Mouse (Mus musculus) kidney, embryonic 14.5 days (tissue): ENCODE data around the gene Dus1l. TPM values are rescaled to one million over a fixed set of nuclear protein-coding genes. Genes with fewer than 3 reads are reported as not detected.

ENCODE experiments used
- ATAC-seq: fragments of 200-750 bp; cut with Nextera tagmentation; 2 replicates; pipeline ENCODE4 v1.8.0; 2017; ENCODE audit warnings: moderate number of reproducible peaks, mild to moderate bottlenecking, moderate TSS enrichment, moderate library complexity; ENCODE audit not compliant: low FRiP score, low TSS enrichment
- H3K27ac ChIP-seq: fragments of 300-500 bp; sonication (generic); 2 replicates; pipeline ENCODE4 v1.5.1; 2014; ENCODE audit warnings: low read depth, mild to moderate bottlenecking, low read length, moderate library complexity, mixed read lengths
- H3K27me3 ChIP-seq: fragments of 300-500 bp; sonication (generic); 2 replicates; pipeline ENCODE4 v1.6.1; 2014; ENCODE audit warnings: mild to moderate bottlenecking, low read length; ENCODE audit not compliant: control insufficient read depth, insufficient read depth
- H3K36me3 ChIP-seq: fragments of 300-500 bp; sonication (generic); 2 replicates; pipeline ENCODE4 v1.6.1; 2014; ENCODE audit warnings: low read length, mixed read lengths; ENCODE audit not compliant: control insufficient read depth, insufficient read depth
- H3K4me1 ChIP-seq: fragments of 300-500 bp; sonication (generic); 2 replicates; pipeline ENCODE4 v1.6.1; 2014; ENCODE audit warnings: low read length, mixed read lengths; ENCODE audit not compliant: control insufficient read depth, insufficient read depth
- H3K4me2 ChIP-seq: fragments of 300-500 bp; sonication (generic); replicated peaks from 2 replicates; pipeline ENCODE4 v1.6.1; 2014; ENCODE audit warnings: low read depth, mild to moderate bottlenecking, low read length
- H3K4me3 ChIP-seq: fragments of 300-500 bp; sonication (generic); 2 replicates; pipeline ENCODE4 v1.5.1; 2014; ENCODE audit warnings: mild to moderate bottlenecking, low read length
- H3K9ac ChIP-seq: fragments of 300-500 bp; sonication (generic); 2 replicates; pipeline ENCODE4 v1.6.1; 2014; ENCODE audit warnings: low read depth, mild to moderate bottlenecking, low read length, moderate library complexity
- H3K9me3 ChIP-seq: fragments of 300-500 bp; sonication (generic); 2 replicates; pipeline ENCODE4 v1.6.1; 2016; ENCODE audit warnings: low read length; ENCODE audit not compliant: control insufficient read depth
- WGBS: fragments of 180-500 bp; shearing (Covaris S2); extraction: QIAGEN DNeasy Blood & Tissue Kit; methylation state at CpG from one replicate; pipeline ENCODE4 v1.1.7; 2014; 5-methylcytosine and 5-hydroxymethylcytosine counted together
- polyA plus RNA-seq: library from polyadenylated mRNA; unstranded; fragments of >200 nt; fragmentation: Nextera tagmentation; extraction: Ambion mirVana; gene quantifications from 2 replicates; pipeline ENCODE4 v1.2.1, GENCODE M21; 2014

The Dus1l gene
- polyA plus RNA-seq, 1 experiment from 2014 or later, result 80.3 TPM

GRCm38 (mm10) chr11:120826016-120826953 lies 30.1 kb upstream of the Dus1l start:
- Histone ChIP-seq H3K4me3 (no peak overlapping the region), H3K9ac (peak overlapping the region; percentile 93; the same call in 1 of the 2 replicates), H3K9me3 (no peaks in the 10 kb centered on the region), H3K4me1 (peaks cover 14% of the 10 kb centered on the region), H3K27me3 (no peaks in the 10 kb centered on the region), H3K4me2 (no peak overlapping the region), H3K27ac (peak overlapping the region; percentile 98; the same call in 1 of the 2 replicates), H3K36me3 (peaks cover 7% of the 10 kb centered on the region)
- no peak for ATAC-seq
- WGBS, result 82% methylated on average over 8 of the region's 8 CpGs

DNA sequence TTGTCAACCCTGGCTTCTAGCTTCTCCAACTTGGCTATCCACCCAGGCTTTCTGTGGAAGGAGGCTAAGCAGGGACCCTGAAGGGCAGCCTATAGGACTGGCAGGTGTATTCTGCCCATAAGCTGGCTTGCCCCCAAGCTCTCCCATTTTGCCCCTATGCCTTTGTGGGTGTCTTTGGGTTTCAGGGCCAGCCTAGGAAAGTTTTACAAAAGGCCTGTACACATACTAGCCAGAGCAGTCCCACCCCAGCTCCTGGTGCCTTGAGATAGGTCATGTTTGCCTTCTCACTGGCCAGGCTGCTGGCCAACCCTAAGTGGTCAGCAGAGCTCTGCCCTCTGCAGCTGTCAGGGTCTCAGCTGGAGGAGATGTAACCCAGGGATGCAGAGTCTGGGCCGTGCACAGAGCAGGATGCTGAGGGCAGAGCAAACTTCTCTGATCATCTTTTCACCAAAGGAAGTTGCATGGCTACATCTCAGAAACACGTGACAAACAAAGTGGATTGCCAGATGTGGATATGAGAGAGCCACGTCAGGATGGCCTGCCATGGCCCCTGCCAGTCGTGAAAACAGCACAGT lies 29.2 kb upstream of the Dus1l start:
- no peaks in the 10 kb centered on the region for H3K27me3 ChIP-seq
- peaks cover 15% of the 10 kb centered on the region for H3K36me3 ChIP-seq
- WGBS, result 36% methylated on average over 4 of the region's 4 CpGs
- H3K9me3 ChIP-seq, result no peaks in the 10 kb centered on the region
- peak overlapping the region; percentile 98 for H3K27ac ChIP-seq
- H3K4me1 ChIP-seq, result peaks cover 14% of the 10 kb centered on the region
- ATAC-seq, result no peak
- H3K4me2 ChIP-seq, result peak overlapping the region; percentile 96
- H3K4me3 ChIP-seq, result peak overlapping the region; percentile 89
- peak overlapping the region; percentile 93 for H3K9ac ChIP-seq

DNA sequence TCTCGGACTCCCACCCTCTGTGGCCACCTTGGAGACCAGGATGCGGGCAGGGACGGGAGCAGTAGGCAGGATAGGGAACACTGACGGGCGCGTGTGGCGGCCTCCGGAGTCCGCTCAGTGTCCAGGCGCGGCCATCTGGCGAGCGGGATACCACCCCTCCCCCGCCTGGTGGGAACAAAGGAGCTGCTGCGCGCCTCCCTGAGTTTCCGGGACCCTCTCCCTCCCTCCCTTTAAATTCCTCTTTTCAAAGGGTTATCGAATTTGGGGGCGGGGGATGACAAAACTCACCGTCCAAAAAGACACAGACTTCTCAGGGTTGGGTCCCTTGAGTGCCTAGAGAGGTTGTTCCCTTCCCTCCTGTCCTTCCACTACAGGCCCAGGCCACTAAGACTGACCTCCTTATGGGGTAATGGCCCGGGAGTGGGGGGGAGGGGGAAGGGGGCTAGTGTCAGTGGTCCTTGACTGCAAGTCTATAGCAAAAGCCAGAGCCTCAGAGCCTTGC lies 28.6 kb upstream of the Dus1l start:
- peaks cover 14% of the 10 kb centered on the region for H3K4me1 ChIP-seq
- H3K27me3 ChIP-seq, result no peaks in the 10 kb centered on the region
- peak; percentile 18 for ATAC-seq
- peak overlapping the region; percentile 96 for H3K4me2 ChIP-seq
- WGBS, result 0% methylated on average over 21 of the region's 21 CpGs
- H3K4me3 ChIP-seq, result peak overlapping the region; percentile 89
- peak overlapping the region; percentile 93 for H3K9ac ChIP-seq
- peaks cover 21% of the 10 kb centered on the region for H3K36me3 ChIP-seq
- no peaks in the 10 kb centered on the region for H3K9me3 ChIP-seq
- H3K27ac ChIP-seq, result peak overlapping the region; percentile 98

DNA sequence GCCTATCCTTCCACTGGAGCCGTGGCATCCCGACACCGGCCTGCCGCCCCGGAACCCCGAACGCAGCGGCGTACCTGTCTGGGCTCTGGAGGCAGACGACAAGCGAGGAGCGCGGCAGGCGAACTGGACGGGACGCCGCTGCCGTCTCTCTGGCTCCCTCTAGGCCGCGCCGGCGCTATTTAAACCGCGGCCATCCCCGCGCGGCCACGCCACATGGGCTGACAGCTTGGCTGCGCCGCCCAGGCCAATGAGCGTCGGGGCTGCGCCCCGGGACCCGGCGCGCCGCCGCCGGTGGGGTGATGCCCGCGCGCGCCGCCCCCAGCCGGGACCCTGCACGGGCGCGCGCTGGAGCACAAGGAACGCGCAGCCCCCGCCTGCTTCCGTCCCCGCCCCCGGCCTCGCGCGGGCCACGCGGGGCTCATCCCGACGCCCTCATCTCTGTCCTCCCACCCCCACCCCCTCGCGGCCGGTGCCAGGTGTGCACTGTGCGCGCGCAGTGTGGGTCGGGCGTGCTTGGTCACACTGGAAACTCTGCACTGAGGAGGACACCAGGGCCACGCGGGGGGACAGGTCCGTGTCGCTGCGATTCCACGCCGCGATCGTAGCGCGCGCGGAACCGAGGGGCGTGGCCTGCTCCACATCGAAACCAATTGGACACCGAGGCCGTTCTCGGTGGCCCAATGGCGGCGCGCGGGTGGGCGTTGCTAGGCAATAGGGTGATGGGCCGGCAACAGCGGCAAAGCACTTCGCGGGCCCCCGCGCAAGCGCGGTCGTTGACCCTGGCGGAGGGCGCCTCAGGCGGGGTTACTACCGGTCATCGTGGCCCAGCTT lies 28.0 kb upstream of the Dus1l start, which contains the start of gene Fasn:
Fasn (minus strand) TSS at position 592 of the 831 bp plus-strand sequence.
- Histone ChIP-seq H3K9ac (peak within 1 kb of the TSS; percentile 93), H3K4me2 (peak within 1 kb of the TSS; percentile 96), H3K4me3 (peak within 1 kb of the TSS; percentile 89), H3K4me1 (peaks cover 14% of the 10 kb centered on the region), H3K27me3 (no peaks in the 10 kb centered on the region), H3K27ac (peak within 1 kb of the TSS; percentile 98), H3K36me3 (peaks cover 27% of the 10 kb centered on the region), H3K9me3 (no peaks in the 10 kb centered on the region)
- peak; percentile 91 for ATAC-seq
- under 1% methylated on average over 67 of the region's 109 CpGs for WGBS

- Histone ChIP-seq H3K9ac (peak overlapping the region; percentile 93), H3K4me2 (peak overlapping the region; percentile 96), H3K27ac (peak overlapping the region; percentile 98), H3K4me3 (peak overlapping the region; percentile 89), H3K27me3 (no peaks in the 10 kb centered on the region), H3K4me1 (peaks cover 14% of the 10 kb centered on the region), H3K36me3 (peaks cover 33% of the 10 kb centered on the region), H3K9me3 (no peaks in the 10 kb centered on the region)
- under 1% methylated on average over 40 of the region's 40 CpGs for WGBS
- peak; percentile 37 for ATAC-seq
Measured at GRCm38 (mm10) chr11:120823551-120823947, 27.3 kb upstream of the Dus1l start.

DNA sequence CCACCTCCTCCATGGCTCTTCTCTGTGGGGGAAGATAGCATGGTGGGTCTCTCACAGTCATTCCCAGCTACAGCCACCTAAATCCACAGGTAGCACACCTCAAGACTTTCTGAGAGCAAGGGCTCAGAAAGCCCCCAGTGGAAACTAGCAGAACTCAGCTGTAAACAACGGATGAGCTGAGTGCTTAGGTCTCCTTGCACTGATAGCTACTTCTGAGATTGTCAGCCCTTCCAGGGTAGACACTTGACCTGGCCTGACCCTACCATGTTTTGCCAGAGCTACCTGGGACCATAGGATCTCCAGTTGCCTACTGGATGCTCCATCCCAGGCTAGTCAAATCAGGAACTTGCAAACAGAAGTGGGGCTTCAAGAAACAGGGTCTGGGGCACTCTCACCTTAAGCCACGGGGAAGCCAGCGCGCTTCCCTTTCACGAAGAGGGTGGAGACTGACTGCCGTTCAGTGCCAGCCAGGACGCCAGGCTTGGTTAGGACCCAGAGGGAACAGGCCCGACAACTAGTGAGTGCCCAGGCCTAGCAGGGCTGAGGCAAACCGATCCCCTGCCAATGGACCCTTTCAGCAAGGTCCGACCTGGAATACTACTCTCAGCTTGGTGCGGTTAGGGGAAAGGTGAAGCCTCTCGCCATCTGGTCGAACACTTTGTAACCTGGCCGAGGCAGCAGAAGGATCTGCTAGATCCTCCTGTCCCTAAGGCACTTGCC lies 26.8 kb upstream of the Dus1l start:
- under 1% methylated on average over 14 of the region's 14 CpGs for WGBS
- no peak for ATAC-seq
- H3K36me3 ChIP-seq, result peaks cover 39% of the 10 kb centered on the region

DNA sequence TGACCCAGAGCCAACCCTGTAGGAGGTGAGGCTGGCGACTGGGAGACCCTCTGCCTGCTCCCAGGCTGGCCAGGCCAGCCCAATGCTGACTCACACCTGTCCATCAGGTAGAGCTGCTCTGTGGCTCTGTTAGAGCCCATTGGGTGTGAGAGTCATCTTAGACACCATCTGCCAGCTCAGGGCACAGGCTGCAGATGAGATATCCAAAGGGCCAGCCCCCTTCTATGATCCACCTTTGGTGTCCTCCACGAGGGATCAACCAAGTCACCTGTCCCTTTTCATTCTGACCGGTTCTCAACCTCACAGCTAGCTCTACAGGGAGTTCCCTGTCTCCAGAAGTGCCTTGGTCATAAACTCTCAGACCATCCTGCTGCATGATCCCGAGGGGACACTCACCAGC lies 26.1 kb upstream of the Dus1l start:
- H3K27ac ChIP-seq, result no peak overlapping the region
- peaks cover 46% of the 10 kb centered on the region for H3K36me3 ChIP-seq
- H3K4me1 ChIP-seq, result peaks cover 14% of the 10 kb centered on the region
- ATAC-seq, result no peak
- H3K4me3 ChIP-seq, result peak overlapping the region; percentile 89
- no peaks in the 10 kb centered on the region for H3K27me3 ChIP-seq
- peak overlapping the region; percentile 96 for H3K4me2 ChIP-seq
- WGBS, result 43% methylated on average over 4 of the region's 4 CpGs
- no peaks in the 10 kb centered on the region for H3K9me3 ChIP-seq
- peak overlapping the region; percentile 93 for H3K9ac ChIP-seq

More for the DNA sequence above, 26.8 kb upstream of the Dus1l start:
- no peaks in the 10 kb centered on the region for H3K27me3 ChIP-seq
- H3K4me2 ChIP-seq, result peak overlapping the region; percentile 96
- peak overlapping the region; percentile 89 for H3K4me3 ChIP-seq
- no peaks in the 10 kb centered on the region for H3K9me3 ChIP-seq
- H3K4me1 ChIP-seq, result peaks cover 14% of the 10 kb centered on the region
- H3K27ac ChIP-seq, result peak overlapping the region; percentile 98
- H3K9ac ChIP-seq, result peak overlapping the region; percentile 93
